Mouse (Mus musculus): ENCODE measurements around the gene Mcee.

The Mcee gene

GRCm38 (mm10) chr7:64424861-64425260 lies 32.5 kb downstream of the Mcee start:
- peak; percentile 73 for DNase-seq (ENCODE audit: low read depth, low spot score)

DNA sequence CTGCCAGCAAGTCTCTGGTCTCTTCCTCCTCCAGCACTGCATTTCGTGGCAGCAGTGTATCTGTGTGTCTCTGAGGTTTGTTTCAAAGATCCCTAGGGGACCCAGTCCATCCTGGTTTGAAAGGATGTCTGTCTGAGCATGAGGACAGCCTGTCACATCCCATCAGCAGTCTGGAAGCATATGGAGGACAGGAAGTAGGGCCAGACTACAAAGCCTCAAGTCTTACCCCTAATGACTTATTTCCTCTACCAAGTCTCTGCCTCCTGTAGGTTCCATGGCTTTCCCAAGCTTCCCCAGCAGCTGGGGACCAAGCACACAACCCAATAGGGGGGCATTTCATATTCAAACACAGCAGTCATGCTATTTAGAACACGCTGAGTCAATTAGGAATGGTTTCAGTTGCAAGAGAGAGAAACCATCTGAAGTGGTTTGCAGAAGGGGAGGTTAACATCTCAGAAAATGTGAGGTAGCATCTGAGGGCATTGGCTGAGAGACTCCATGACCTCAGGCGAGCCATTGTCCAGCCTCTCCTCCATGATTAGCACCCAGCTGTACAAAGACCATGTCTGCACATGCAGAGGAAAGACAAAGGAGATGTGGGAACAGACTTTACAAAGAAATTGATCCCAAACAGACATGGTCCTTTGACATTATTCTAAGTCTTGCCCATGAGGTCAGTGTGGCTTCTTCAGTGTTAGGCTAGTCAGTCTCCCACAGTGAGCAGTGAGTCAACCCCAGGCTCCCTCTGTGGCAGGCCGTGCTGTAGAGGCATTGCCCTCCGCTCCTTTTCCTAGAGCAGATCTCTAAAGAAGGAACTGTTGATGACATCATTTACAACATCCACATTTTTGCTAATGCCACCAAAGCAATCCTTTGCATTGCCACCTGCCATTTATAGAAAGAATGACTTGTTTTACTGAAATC lies 47.5 kb downstream of the Mcee start:
- no peak for DNase-seq (ENCODE audit: low read depth, low spot score)

DNA sequence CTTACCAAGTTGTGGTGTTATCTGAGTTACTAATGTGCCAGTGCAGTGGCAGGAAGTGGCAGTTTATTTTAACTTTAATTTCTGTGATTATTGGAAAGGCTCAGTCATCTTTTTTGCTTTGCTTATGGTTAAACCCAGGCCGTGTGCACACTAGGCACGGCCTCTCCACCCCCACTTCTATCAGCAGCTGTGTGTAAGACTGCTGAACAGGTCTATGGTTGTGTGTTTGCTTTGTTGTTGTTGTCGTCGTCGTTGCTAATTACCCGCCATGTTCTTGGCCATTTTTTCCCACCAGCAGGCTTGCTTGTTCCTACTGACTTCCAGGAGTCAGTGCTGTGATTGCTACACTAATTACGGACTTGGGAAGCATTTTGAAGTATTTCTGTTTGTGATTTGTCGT lies 48.1 kb downstream of the Mcee start:
- DNase-seq (ENCODE audit: low read depth, low spot score) = no peak

DNA sequence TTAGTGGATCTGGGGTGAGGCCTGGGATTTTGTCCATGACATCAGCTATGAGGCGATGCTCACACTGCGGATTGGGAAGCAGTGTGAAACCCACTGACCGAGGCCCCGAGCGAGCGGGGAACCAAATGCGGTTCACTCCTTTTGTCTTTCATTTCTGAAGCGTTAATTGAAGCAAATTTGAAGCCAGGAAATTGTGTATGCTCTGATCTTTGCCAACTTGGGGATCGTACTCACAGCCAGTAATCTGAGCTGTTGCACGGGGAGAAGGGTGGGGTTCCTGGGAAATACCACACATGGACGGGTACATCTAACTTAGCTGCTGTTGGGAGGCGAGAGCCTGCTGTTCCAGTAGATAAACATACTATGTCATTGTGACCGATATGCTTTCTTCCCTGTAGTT lies 58.2 kb downstream of the Mcee start:
- DNase-seq (ENCODE audit: low read depth, low spot score) = no peak

- DNase-seq (ENCODE audit: low read depth, low spot score) = peak; percentile 96
Measured at GRCm38 (mm10) chr7:64451441-64451840, 59.0 kb downstream of the Mcee start.

DNA sequence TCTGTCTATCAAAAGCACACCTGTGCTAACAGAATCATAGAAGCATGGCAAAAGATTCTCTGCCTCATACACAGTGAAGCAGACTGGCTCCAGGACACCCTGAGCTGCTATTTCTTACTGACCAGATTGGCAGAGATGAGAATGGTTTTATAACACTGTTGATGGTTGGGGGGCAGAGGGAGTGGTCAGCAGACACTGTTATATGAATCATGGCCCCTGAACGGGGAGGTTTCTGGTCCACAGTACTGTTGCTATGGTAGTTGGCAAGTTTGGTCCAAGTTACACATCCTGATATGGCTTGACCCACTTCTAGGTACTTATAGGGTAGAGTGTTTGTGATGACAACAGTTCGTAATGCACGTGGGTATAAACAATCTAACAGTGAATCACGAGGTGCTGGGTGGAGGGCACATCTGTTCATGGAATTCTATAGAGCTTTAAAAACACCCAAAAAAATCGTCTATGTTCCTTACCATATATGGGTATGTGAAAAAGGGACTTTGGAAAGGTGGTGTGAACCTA lies 59.5 kb downstream of the Mcee start:
- peak; percentile 48 for DNase-seq (ENCODE audit: low read depth, low spot score)

DNA sequence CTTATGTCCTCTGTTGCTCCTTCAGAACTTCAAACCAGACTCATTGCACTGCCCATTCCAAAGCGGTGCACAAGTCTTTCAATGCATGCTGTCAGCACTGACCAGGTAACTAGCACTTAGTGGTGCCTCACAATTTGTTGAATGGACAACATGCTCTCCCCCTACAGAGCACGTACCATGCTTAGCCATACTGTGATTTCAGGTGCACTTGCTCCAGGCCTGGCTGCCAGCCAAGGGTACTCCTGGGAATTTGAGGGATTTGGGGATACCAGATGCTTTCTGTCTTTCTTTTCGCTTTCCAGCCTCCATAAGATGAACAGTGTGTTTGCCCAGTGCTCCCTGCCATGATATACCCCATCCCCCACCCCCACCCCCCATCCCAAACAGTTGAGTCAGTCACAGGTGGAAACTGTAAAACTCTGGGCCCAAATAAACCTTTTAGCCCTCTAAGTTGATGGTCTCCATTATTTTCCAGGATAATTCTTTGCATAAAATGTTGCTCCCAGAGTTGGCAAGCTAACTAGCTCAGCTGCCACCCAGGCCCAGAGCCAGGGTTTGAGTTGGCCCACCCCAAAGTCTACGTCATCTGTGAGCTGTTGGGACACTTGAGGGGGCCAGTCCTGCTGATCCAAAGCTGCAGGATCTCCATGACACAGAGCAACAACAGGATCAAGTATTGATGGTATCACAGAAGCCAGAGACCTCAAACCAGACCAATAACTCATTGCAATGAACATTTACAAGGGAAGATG lies 60.2 kb downstream of the Mcee start:
- DNase-seq (ENCODE audit: low read depth, low spot score) = peak; percentile 63

- no peak for DNase-seq (ENCODE audit: low read depth, low spot score)
Measured at GRCm38 (mm10) chr7:64456176-64456575, 63.8 kb downstream of the Mcee start.

- DNase-seq (ENCODE audit: low read depth, low spot score) = no peak
Measured at GRCm38 (mm10) chr7:64456676-64457075, 64.3 kb downstream of the Mcee start.

DNA sequence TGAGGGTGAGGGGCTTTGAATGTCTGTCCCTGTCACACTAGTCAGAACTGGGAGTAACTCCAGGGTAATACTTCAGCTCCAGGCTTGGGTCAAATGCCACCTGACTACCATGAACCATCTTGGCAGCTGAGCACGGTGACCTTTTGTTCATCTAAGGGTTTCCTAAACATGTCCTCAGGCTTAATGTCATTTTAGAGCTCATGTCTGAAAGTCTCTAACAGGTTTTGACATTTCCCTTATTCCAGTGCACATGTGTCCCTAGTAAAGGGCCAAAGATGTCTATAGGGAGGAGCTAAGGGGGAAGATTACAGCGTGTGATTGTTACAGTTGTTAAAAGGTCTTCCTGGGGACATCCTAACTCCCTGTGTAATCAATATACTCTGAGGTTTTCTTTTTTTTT lies 65.4 kb downstream of the Mcee start:
- no peak for DNase-seq (ENCODE audit: low read depth, low spot score)

Measured in brain, adult 2 months (tissue).